Mouse (Mus musculus) megakaryocyte, embryonic 14.5 days (primary cell): ENCODE measurements around the gene Igsf8. TPM values are rescaled to one million over a fixed set of nuclear protein-coding genes. Genes with fewer than 3 reads are reported as not detected.
"Not testable (repeated sequence)": the region's sequence is repeated elsewhere in the genome, so short reads cannot be mapped to it uniquely, and the experiment has no call there.

Experiments
- H3K27me3 ChIP-seq: replicated peaks from 2 replicates; pipeline ENCODE3; 2012; ENCODE audit warnings: inconsistent platforms
- H3K36me3 ChIP-seq: replicated peaks from 2 replicates; pipeline ENCODE3; 2012; ENCODE audit warnings: low read length, inconsistent platforms, mixed read lengths
- H3K4me1 ChIP-seq: 2 replicates; pipeline ENCODE4 v1.6.1; 2012; ENCODE audit warnings: inconsistent platforms
- H3K4me3 ChIP-seq: replicated peaks from 2 replicates; pipeline ENCODE3; 2012; ENCODE audit warnings: moderate library complexity, mild to moderate bottlenecking, inconsistent platforms
- H3K9me3 ChIP-seq: 2 replicates; pipeline ENCODE4 v1.6.1; 2012; ENCODE audit warnings: inconsistent platforms
- FLI1 ChIP-seq: IDR thresholded peaks from 2 replicates; pipeline ENCODE4 v1.6.1; 2012; ENCODE audit warnings: low read length, inconsistent platforms, mixed read lengths
- GATA1 ChIP-seq: IDR thresholded peaks from 3 replicates; pipeline ENCODE4 v1.6.1; 2012; ENCODE audit warnings: mixed read lengths, low read length, inconsistent platforms, borderline replicate concordance
- polyA plus RNA-seq: library from polyadenylated mRNA; stranded (reverse); fragments of >175 nt; gene quantifications from 2 replicates; pipeline ENCODE4 v1.2.3, GENCODE M21; 2012; ENCODE audit warnings: low replicate concordance; ENCODE audit not compliant: insufficient read depth

Gene Igsf8
- polyA plus RNA-seq, 1 experiment: 46.3 TPM

GRCm38 (mm10) chr1:172228209-172228608 lies 33.2 kb upstream of the Igsf8 start:
- Histone ChIP-seq H3K27me3 (peaks cover 24% of the 10 kb centered on the region), H3K36me3 (no peaks in the 10 kb centered on the region), H3K4me1 (peaks cover 10% of the 10 kb centered on the region), H3K4me3 (no peak overlapping the region), H3K9me3 (no peaks in the 10 kb centered on the region)
- no peak for TF ChIP-seq FLI1
- TF ChIP-seq GATA1: no peak

GRCm38 (mm10) chr1:172229215-172229614 lies 32.2 kb upstream of the Igsf8 start:
- no peaks in the 10 kb centered on the region for H3K36me3 ChIP-seq
- no peak overlapping the region for H3K4me3 ChIP-seq
- H3K9me3 ChIP-seq: no peaks in the 10 kb centered on the region
- TF ChIP-seq FLI1: no peak
- TF ChIP-seq GATA1: no peak
- peaks cover 10% of the 10 kb centered on the region for H3K4me1 ChIP-seq
- H3K27me3 ChIP-seq: peaks cover 23% of the 10 kb centered on the region

- no peaks in the 10 kb centered on the region for H3K36me3 ChIP-seq
- peak overlapping the region; percentile 56 for H3K4me3 ChIP-seq
- TF ChIP-seq GATA1 (no peak), FLI1 (no peak)
- H3K4me1 ChIP-seq: peaks cover 47% of the 10 kb centered on the region
- peaks cover 11% of the 10 kb centered on the region for H3K27me3 ChIP-seq
- 0 out of 2 replicates have a peak, but pooled peaks cover 3% of the 10 kb centered on the region for H3K9me3 ChIP-seq
Measured at GRCm38 (mm10) chr1:172240945-172241708, 20.3 kb upstream of the Igsf8 start.

- Histone ChIP-seq H3K27me3 (peaks cover 6% of the 10 kb centered on the region), H3K4me1 (peaks cover 54% of the 10 kb centered on the region), H3K36me3 (no peaks in the 10 kb centered on the region), H3K9me3 (0 out of 2 replicates have a peak, but pooled peaks cover 3% of the 10 kb centered on the region), H3K4me3 (peak overlapping the region; percentile 28)
- TF ChIP-seq FLI1 (no peak), GATA1 (no peak)
Measured at GRCm38 (mm10) chr1:172242401-172242800, 19.0 kb upstream of the Igsf8 start.

GRCm38 (mm10) chr1:172243547-172244205 lies 17.8 kb upstream of the Igsf8 start:
- peaks cover 60% of the 10 kb centered on the region for H3K4me1 ChIP-seq
- 0 out of 2 replicates have a peak, but pooled peaks cover 3% of the 10 kb centered on the region for H3K9me3 ChIP-seq
- H3K36me3 ChIP-seq: no peaks in the 10 kb centered on the region
- TF ChIP-seq GATA1 (no peak), FLI1 (no peak)
- peak overlapping the region; percentile 7 for H3K4me3 ChIP-seq
- peaks cover 6% of the 10 kb centered on the region for H3K27me3 ChIP-seq

GRCm38 (mm10) chr1:172244645-172245044 lies 16.8 kb upstream of the Igsf8 start:
- H3K4me3 ChIP-seq, H3K9me3 ChIP-seq, H3K36me3 ChIP-seq: not testable (repeated sequence)

GRCm38 (mm10) chr1:172247216-172247615 lies 14.2 kb upstream of the Igsf8 start:
- Histone ChIP-seq H3K36me3 (no peaks in the 10 kb centered on the region), H3K4me1 (peaks cover 46% of the 10 kb centered on the region), H3K4me3 (no peak overlapping the region), H3K9me3 (0 out of 2 replicates have a peak, but pooled peaks cover 3% of the 10 kb centered on the region), H3K27me3 (peaks cover 12% of the 10 kb centered on the region)
- TF ChIP-seq GATA1: no peak
- no peak for TF ChIP-seq FLI1

More at GRCm38 (mm10) chr1:172244645-172245044, 16.8 kb upstream of the Igsf8 start:
- peaks cover 60% of the 10 kb centered on the region for H3K4me1 ChIP-seq
- H3K27me3 ChIP-seq: not testable (repeated sequence)

- TF ChIP-seq GATA1 (no peak), FLI1 (no peak)
- Histone ChIP-seq H3K36me3 (no peaks in the 10 kb centered on the region), H3K27me3 (peaks cover 12% of the 10 kb centered on the region), H3K4me3 (no peak overlapping the region), H3K9me3 (0 out of 2 replicates have a peak, but pooled peaks cover 3% of the 10 kb centered on the region), H3K4me1 (peaks cover 42% of the 10 kb centered on the region)
Measured at GRCm38 (mm10) chr1:172247679-172248078, 13.8 kb upstream of the Igsf8 start.

- H3K4me3 ChIP-seq: no peak within 1 kb of the TSS
- peaks cover 7% of the 10 kb centered on the region for H3K9me3 ChIP-seq
- no peaks in the 10 kb centered on the region for H3K4me1 ChIP-seq
- TF ChIP-seq FLI1: no peak
- TF ChIP-seq GATA1: no peak
- H3K36me3 ChIP-seq: no peaks in the 10 kb centered on the region
- peaks cover 19% of the 10 kb centered on the region for H3K27me3 ChIP-seq
Measured at GRCm38 (mm10) chr1:172258314-172258713, 3.1 kb upstream of the Igsf8 start, which contains the start of gene Atp1a4. Atp1a4 (minus strand) TSS chr1:172258414.

GRCm38 (mm10) chr1:172271208-172271607 lies 9.8 kb downstream of the Igsf8 start:
- no peaks in the 10 kb centered on the region for H3K36me3 ChIP-seq

More at GRCm38 (mm10) chr1:172271208-172271607, 9.8 kb downstream of the Igsf8 start:
- no peak overlapping the region for H3K4me3 ChIP-seq
- peaks cover 6% of the 10 kb centered on the region for H3K27me3 ChIP-seq
- H3K4me1 ChIP-seq: peaks cover 4% of the 10 kb centered on the region
- TF ChIP-seq GATA1 (no peak), FLI1 (no peak)
- H3K9me3 ChIP-seq: no peaks in the 10 kb centered on the region
